Mouse (Mus musculus) hematopoietic stem cell, adult 5-6 weeks (primary cell): Measurements from ENCODE around the gene F11r. TPM values are rescaled to one million over a fixed set of nuclear protein-coding genes. Genes with fewer than 3 reads are reported as not detected.
"Not testable (repeated sequence)": the region's sequence is repeated elsewhere in the genome, so short reads cannot be mapped to it uniquely, and the experiment has no call there.

Experiments used
- ATAC-seq, 2 experiments: fragments of 125-278 bp in 1 of 2; replicated peaks in 1 of 2; 2 replicates each; pipeline ENCODE4 v1.8.0; 2016 to 2017; ENCODE audit warnings: inconsistent platforms in 2 of 2, mild to moderate bottlenecking in 2 of 2, moderate number of reproducible peaks in 2 of 2, low read depth in 1 of 2, moderate TSS enrichment in 1 of 2; ENCODE audit not compliant: low FRiP score in 2 of 2, poor library complexity in 2 of 2, severe bottlenecking in 2 of 2, insufficient read depth in 1 of 2, low TSS enrichment in 1 of 2
- total RNA-seq: library from RNA; stranded (forward); fragments of 172-1452, 232-1000 nt; gene quantifications from 2 replicates; pipeline ENCODE4 v1.2.3, GENCODE M21; 2017

Gene F11r
- total RNA-seq, 1 experiment from 2014 or later, result 13.4 TPM

- no peak for ATAC-seq
Observed at GRCm38 (mm10) chr1:171457568-171457967, 20.2 kb downstream of the F11r start.

- ATAC-seq, result no peak
Observed at GRCm38 (mm10) chr1:171459791-171460190, 22.5 kb downstream of the F11r start.

DNA sequence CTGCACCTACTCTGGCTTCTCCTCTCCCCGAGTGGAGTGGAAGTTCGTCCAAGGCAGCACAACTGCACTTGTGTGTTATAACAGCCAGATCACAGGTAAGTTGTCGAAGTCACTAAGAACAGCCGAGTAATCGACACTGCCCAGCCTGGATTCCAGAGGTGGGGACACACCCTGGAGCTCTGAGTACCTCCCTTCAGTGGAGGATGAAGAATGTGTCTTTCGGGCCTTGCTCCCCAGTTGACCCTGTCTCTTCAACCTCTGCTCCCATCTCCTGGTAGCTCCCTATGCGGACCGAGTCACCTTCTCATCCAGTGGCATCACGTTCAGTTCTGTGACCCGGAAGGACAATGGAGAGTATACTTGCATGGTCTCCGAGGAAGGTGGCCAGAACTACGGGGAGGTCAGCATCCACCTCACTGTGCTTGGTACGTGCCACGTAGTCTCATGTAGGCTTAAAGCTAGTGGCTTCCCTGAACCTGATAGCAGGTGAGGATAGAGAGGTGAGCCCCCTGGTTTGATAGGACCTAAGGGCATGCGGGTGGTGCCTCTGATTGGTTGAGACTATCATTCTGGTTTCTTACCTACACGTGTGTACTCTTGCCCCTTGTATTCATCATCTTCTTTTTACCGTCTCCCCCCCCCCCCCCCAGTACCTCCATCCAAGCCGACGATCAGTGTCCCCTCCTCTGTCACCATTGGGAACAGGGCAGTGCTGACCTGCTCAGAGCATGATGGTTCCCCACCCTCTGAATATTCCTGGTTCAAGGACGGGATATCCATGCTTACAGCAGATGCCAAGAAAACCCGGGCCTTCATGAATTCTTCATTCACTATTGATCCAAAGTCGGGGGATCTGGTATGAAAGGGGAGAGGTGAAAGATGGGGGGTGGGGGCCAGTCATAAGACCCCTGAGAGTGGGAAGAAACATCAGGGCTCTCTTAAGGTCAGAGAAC is 23.5 kb downstream of the F11r start:
- no peak for ATAC-seq

DNA sequence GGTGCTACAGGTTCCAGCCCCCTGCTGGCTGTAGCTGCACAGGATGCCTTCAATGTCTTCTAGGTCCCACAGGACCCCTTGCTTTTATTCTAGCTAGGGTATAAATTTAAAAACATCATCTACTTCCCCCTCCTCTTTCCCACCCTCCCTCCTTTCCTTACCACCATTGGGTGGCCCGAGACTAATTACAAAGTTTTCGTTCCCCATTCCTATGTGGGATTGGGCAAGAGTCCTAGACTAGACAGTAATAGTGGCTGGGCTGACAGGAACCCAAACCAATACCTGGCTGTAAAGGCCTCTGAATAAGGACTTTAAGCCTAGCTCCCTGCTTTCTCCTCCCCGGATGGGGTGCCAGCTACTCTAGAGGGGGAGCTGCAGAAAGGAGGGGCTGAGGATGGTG is 25.8 kb downstream of the F11r start:
- no peak for ATAC-seq

- ATAC-seq, result no peak
Observed at GRCm38 (mm10) chr1:171465749-171466412, 28.5 kb downstream of the F11r start.

DNA sequence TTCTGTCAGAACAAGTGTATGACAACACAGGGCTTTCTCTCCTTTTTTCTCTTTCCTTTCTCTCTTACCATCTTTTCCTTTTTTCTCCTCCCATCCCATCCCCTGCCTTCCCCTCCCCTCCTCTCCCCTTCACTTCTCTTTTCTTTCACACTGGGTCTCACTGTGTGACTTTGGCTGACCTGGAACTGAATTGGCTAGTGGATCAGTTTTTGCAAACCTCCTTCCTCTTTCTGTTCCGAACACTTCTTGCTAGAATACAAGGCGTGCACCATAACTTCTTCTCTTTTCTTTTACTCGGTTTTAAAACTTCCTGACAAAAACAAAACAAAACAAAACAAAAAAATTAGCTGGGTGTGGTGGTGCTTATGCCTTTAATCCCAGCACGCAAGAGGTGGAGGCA is 29.2 kb downstream of the F11r start:
- peak; percentile 14 to 62; a peak in 1 of 4 replicates for ATAC-seq

DNA sequence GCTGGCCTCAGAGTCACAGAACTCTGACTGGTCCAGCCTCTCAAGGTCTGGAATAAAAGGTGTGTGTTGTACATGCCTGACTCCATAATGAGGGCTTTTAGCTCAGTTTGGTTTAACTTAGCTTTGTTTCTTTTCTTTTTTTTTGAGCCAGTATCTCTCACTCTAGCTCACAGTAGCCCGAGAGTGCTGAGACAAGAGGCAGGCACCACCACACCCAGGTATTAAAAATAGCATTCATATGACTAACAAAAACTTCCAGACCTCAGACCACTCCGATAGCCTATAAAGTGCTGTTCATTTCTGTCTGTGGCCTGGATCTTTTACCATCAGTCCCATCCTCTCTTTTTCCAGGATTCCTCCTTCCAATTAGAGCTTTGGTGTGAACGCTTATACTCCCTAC is 32.3 kb downstream of the F11r start:
- no peak for ATAC-seq

GRCm38 (mm10) chr1:171470371-171470871 is 33.1 kb downstream of the F11r start:
- ATAC-seq, result peak; percentile 53 to 63; a peak in 2 of 4 replicates

DNA sequence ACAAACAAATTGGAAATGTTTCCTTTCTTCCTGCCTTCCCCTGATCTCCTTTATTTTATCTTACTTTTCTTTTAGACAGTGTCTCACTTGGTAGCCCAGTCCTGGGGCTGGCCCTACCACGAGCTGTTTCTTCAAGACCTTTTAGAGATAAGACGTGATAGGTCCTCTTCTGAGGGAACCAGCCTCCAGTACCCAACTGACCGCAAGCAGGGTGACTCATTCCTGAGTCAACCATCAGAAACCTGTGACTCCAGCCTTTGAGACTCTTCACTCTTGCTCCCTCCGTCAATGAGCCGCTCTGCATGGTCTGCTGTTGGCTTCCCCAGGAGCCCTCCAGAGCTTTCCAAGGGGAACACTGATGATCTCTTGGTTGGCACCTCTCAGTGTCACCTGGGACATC is 33.6 kb downstream of the F11r start:
- no peak; a peak in 1 of 4 replicates for ATAC-seq

DNA sequence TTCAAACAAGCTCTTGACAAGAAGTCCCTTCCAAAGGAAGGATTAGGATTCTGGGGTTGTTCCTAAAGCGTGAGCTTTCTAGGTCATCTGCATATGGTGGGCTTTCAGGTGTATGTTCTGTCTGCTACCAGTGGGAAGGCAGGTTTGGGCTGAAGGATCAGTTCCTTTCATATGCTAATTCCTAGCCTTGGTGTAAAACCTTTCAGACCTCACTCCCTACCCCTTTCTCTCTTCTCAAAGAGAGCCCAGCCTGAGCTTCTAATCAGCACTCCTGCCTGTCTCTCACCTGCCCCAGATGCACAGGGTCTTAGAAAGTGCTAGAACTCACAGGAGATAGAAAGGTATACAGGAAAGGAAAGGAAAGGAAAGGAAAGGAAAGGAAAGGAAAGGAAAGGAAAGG is 34.1 kb downstream of the F11r start:
- ATAC-seq, result no peak

GRCm38 (mm10) chr1:171471941-171472340 is 34.6 kb downstream of the F11r start:
- not testable (repeated sequence) for ATAC-seq

DNA sequence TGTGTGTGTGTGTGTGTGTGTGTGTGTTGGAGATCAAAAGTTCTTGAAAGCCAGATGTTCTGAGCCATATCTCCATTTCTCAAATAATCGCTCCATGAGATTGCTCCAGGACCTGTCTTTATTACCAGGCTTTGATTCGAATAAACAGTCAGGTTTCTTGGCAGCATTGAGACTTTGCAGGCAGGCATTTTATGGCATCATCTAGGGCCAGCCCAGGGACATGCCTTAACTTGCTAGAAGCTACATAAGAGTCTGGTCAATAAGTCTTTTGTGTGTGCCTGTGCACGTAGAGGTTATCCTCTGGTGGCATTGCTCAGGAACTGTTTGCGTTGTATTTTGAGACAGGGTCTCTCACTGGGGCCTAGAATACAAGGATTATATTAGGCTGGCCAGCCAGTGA is 36.2 kb downstream of the F11r start:
- no peak for ATAC-seq

DNA sequence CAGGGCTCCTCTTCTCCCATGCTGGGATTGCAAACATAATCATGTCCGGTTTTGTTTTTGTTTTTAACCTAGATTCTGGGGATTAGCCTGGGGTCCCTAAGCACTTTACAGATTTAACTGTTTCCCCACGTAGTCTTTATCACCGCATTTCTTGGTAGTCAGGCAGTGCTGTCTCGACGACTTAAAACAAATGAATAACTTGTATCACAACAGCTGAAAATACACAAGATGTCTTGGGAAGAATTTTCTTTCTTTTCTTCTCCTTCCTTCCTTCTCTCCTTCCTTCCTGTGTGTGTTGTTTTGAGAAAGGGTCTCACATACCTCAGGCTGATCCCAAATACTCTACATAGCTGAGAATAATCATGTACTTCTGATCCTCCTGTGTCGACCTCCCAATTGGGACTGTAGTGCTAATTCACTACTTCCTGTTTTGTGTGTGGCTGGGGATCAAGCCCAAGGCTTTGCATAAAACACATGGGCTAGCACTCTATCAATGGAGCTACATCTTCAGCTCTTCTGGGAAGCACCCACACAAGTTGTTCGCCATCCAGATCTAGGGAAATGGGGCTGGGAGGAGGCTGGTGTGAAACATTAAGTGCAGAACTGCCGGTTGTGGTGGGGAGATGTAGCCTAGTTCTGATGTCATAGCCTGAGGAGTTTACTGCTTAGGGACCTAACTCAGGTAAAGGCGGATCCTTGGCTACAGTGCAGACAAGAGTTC is 36.7 kb downstream of the F11r start:
- ATAC-seq, result no peak

- no peak for ATAC-seq
Observed at GRCm38 (mm10) chr1:171477123-171477522, 39.8 kb downstream of the F11r start.

DNA sequence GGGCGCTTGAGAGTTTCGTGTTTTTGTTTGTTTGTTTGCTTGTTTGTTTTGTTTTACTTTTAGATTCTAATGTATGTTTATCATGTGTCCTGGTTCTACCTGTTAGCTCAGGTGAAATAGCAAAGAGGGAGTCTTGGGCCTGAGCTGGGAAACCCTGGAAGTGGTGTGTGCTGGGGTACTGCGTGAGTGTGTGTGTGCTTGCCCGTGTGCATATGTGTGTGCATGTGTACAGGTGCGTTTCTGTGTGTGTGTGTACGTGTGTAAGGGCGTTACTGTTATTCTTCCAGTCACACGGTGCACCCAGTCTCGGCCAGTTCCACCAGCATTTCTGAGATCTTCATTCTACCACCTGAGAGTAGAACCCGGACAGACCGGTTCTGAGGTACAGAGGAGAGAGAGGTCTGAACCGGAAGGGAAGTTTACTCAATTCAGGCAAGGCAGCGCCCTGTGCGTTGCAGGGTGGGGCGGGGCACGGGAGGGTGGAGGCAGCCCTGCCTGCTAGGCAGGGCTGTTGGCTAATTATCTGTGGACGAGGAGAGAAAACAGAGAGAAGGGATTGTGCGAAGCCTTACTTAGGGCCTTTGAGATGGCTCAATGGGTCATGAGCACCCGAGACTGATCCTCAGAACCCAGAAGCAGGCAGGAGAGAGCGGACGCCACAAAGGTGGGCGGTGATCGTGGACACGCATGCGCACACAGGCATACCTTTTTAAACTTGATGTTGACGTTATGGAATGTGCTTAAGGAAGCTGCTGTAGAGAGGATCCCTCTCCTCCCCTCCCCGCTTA is 40.6 kb downstream of the F11r start:
- peak in 1 of 2 experiments; percentile 39; a peak in 1 of 4 replicates for ATAC-seq

DNA sequence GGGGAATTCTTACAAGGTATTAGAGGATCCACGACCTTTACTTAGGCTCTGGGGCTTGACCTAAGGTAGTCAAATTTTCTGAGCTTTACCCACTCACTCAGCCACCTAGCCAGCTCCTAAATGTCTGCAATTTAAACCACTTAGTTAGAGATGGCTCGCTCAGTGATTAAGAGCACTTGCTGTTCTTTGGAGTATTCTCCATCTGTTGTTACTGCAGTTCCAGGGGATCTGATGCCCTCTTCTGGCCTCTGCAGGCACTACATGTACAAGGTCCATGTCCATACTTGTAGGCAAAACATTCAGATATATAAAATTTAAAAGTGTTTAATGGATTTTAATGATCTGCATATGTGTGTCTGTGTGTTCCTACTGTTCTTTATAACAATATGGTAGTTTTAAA is 41.6 kb downstream of the F11r start:
- peak; percentile 60 to 65 for ATAC-seq

DNA sequence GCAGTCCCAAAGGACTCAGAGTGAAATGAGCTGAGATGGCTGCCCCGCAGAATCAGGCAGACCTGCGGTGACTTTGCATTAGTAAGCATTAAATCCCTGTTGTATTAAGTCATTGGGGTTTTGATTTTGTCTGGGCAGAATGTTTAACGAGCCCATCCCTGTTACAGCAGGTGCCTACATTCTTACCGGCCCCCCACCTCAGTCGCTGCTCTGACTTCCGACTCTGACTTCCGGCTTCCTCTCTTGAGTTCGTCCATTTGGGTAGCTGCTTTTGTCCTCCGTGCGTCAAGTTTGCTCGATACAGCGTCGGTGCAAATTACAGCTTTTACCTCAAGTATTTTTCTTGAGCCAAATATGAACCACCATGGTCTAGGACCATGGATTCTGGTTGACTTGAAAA is 56.9 kb downstream of the F11r start:
- ATAC-seq, result no peak
